Mouse (Mus musculus) heart, embryonic 14.5 days (tissue): ENCODE data around the gene 6430571L13Rik. TPM values are rescaled to one million over a fixed set of nuclear protein-coding genes. Genes with fewer than 3 reads are reported as not detected.

Source experiments
- ATAC-seq: fragments of 200-750 bp; cut with Nextera tagmentation; 2 replicates; pipeline ENCODE4 v1.8.0; 2017; ENCODE audit warnings: low read depth, moderate TSS enrichment; ENCODE audit not compliant: insufficient number of reproducible peaks, insufficient read depth, low FRiP score
- H3K27ac ChIP-seq, 2 experiments: fragments of 200-500 bp in 1 of 2; fragments of 300-500 bp in 1 of 2; sonication (generic) in 1 of 2; replicated peaks in 1 of 2; 2 replicates each; pipeline ENCODE4 v1.5.1; 2012 to 2014; ENCODE audit warnings: low read depth in 2 of 2, low read length in 2 of 2, control low read depth in 1 of 2, mild to moderate bottlenecking in 1 of 2, mixed read lengths in 1 of 2; ENCODE audit not compliant: control insufficient read depth in 1 of 2, insufficient read depth in 1 of 2
- H3K27me3 ChIP-seq: fragments of 300-500 bp; sonication (generic); 2 replicates; pipeline ENCODE4 v1.6.1; 2014; ENCODE audit warnings: mild to moderate bottlenecking, low read length, control low read depth; ENCODE audit not compliant: control insufficient read depth, insufficient read depth
- H3K36me3 ChIP-seq: fragments of 300-500 bp; sonication (generic); 2 replicates; pipeline ENCODE4 v1.6.1; 2014; ENCODE audit warnings: mild to moderate bottlenecking, control low read depth, low read length, mixed read lengths; ENCODE audit not compliant: control insufficient read depth, insufficient read depth
- H3K4me1 ChIP-seq, 2 experiments: fragments of 200-500 bp in 1 of 2; fragments of 300-500 bp in 1 of 2; sonication (generic) in 1 of 2; 2 replicates each; pipeline ENCODE4 v1.6.1; 2012 to 2014; ENCODE audit warnings: low read length in 2 of 2, control low read depth in 1 of 2, mixed read lengths in 1 of 2; ENCODE audit not compliant: control insufficient read depth in 2 of 2, insufficient read depth in 2 of 2
- H3K4me2 ChIP-seq: fragments of 300-500 bp; sonication (generic); 2 replicates; pipeline ENCODE4 v1.6.1; 2014; ENCODE audit warnings: mild to moderate bottlenecking, low read length
- H3K4me3 ChIP-seq, 2 experiments: fragments of 200-500 bp in 1 of 2; fragments of 300-500 bp in 1 of 2; sonication (generic) in 1 of 2; 2 replicates each; pipeline ENCODE4 v1.5.1; 2012 to 2014; ENCODE audit warnings: low read length in 2 of 2, mild to moderate bottlenecking in 2 of 2, control low read depth in 1 of 2, low read depth in 1 of 2, moderate library complexity in 1 of 2; ENCODE audit not compliant: control insufficient read depth in 1 of 2, insufficient read depth in 1 of 2
- H3K9ac ChIP-seq: fragments of 300-500 bp; sonication (generic); 2 replicates; pipeline ENCODE4 v1.6.1; 2014; ENCODE audit warnings: mild to moderate bottlenecking, low read length
- H3K9me3 ChIP-seq: fragments of 300-500 bp; sonication (generic); 2 replicates; pipeline ENCODE4 v1.6.1; 2016; ENCODE audit warnings: low read length, control low read depth; ENCODE audit not compliant: control insufficient read depth
- WGBS: fragments of 180-500 bp; shearing (Covaris S2); extraction: QIAGEN DNeasy Blood & Tissue Kit; methylation state at CpG from one replicate; pipeline ENCODE4 v1.1.7; 2014; 5-methylcytosine and 5-hydroxymethylcytosine counted together
- polyA plus RNA-seq: library from polyadenylated mRNA; unstranded; fragments of >200 nt; fragmentation: Nextera tagmentation; extraction: Ambion mirVana; gene quantifications from 2 replicates; pipeline ENCODE4 v1.2.1, GENCODE M21; 2014

The 6430571L13Rik gene
- polyA plus RNA-seq = 0.51 and 1.1 TPM in 2 replicates

DNA sequence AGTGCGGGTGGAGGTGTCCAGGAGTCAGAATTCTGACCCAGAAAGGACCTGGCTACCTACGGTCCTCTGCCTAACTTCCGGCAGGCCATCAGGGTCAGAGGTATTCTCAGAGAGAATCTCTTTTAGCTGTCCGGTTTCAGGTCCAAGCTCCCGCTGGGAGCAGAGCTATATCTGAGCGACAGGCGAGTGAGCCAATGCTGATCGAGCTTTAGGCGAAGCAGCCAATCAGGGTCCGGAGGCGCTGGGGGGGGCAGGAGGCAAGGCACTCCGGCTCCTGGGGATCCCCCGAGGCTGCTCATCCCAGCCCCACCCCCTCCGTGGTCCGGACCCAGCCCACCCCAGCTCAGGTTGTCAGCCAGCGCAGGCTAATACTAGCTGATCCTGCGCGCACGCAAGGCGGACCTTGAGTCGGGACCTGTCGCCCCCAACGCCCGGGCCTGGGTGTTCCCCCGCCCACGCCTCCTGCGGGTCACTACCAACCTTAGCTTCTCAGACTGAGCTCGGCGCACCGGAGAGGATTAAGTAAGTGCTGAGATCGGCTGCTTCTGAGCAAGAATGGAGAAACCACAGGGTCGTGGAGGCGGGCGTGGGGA lies at the start of gene 6430571L13Rik:
Gene 6430571L13Rik (plus strand): TSS at position 336 of the 593 bp plus-strand sequence.
- Histone ChIP-seq H3K27me3 (peaks cover 3% of the 10 kb centered on the region; the same call in 1 of the 2 replicates), H3K9me3 (no peaks in the 10 kb centered on the region), H3K27ac (no peak within 1 kb of the TSS), H3K4me1 (peaks cover 10 to 19% of the 10 kb centered on the region in 2 experiments), H3K36me3 (no peaks in the 10 kb centered on the region), H3K4me2 (peak within 1 kb of the TSS; percentile 87), H3K4me3 (peak within 1 kb of the TSS; percentile 67 to 79), H3K9ac (peak within 1 kb of the TSS; percentile 77)
- under 1% methylated on average over 34 of the region's 34 CpGs for WGBS
- ATAC-seq = peak; percentile 86

DNA sequence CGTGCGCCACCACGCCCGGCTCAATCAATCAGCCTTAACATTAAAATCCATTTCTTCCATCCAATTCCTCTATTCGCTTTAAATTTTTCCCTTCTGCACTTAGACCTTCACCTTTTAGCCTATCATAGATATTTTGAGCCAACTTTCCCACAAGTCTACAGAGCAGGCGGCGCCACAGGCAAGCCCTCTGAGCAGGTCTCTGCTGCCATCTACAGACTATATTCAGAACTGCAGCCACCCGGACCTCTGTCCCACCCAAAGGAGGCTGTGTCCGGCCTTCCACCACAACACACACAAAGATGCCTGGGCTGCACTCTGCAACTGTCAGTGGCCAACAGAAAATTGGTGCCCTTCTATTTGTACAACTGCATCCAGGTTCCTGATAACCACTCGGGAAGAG lies 49.5 kb upstream of the 6430571L13Rik start:
- no peak overlapping the region for H3K27ac ChIP-seq
- H3K9ac ChIP-seq = no peak overlapping the region
- WGBS = 30% methylated on average over 10 of the region's 10 CpGs
- H3K4me1 ChIP-seq = peaks cover 13 to 19% of the 10 kb centered on the region in 2 experiments
- no peaks in the 10 kb centered on the region for H3K27me3 ChIP-seq
- no peak overlapping the region for H3K4me2 ChIP-seq
- H3K4me3 ChIP-seq = no peak overlapping the region
- no peak for ATAC-seq
- no peaks in the 10 kb centered on the region for H3K9me3 ChIP-seq
- H3K36me3 ChIP-seq = no peaks in the 10 kb centered on the region

DNA sequence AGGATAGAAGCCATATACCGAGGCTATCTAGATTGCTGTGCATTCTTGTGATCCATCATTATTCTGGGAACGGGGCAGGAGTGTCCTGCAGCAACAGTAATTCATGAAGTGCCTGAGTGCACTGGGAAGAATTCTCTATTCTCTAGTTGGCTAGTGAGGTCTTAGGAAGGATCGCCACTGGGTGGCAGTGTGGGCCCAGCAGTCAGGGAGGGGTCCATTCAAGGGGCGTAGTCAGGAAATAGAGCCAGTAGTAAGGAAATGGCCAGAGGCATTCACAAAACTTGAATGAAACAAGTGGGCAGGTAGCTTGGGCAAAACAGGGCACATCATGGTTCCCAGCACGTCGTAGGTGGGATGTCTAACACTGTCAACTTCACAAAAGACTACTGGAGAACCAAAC lies 46.2 kb upstream of the 6430571L13Rik start:
- no peak overlapping the region; the same call in 1 of the 2 replicates for H3K9ac ChIP-seq
- H3K27ac ChIP-seq = no peak overlapping the region
- ATAC-seq = no peak
- no peaks in the 10 kb centered on the region for H3K27me3 ChIP-seq
- H3K4me3 ChIP-seq = no peak overlapping the region
- peaks cover 27 to 34% of the 10 kb centered on the region in 2 experiments for H3K4me1 ChIP-seq
- no peaks in the 10 kb centered on the region for H3K36me3 ChIP-seq
- WGBS = 0% methylated on average over 6 of the region's 6 CpGs
- no peaks in the 10 kb centered on the region for H3K9me3 ChIP-seq
- H3K4me2 ChIP-seq = no peak overlapping the region

DNA sequence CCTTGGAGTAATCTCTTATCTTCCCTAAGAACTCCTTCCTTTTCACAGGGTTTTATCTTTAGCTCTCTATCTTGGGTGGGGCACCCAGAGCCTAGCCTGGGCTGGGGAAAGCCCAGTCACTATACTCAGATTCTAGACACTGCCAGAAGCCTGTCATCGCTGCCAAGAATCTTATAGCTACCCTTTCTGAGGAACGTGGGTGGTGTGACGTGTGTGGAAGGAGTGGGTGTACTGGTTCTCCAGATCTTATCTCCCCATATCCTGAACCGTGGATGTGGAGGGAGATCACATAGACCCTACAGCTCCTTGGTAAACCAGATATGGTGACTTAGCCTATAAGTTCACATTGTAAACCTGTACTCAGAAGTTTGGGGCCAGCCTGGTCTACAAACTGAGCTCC lies 44.8 kb upstream of the 6430571L13Rik start:
- no peak for ATAC-seq
- peak overlapping the region; percentile 59 for H3K4me2 ChIP-seq
- H3K27ac ChIP-seq = 0 out of 4 replicates have a peak overlapping the region, but pooled peaks of 1 of the 2 experiments have one; percentile 87
- H3K9me3 ChIP-seq = no peaks in the 10 kb centered on the region
- 31% methylated on average over 4 of the region's 4 CpGs for WGBS
- peak overlapping the region; percentile 82; the same call in 1 of the 2 replicates for H3K9ac ChIP-seq
- H3K27me3 ChIP-seq = no peaks in the 10 kb centered on the region
- peaks cover 19 to 36% of the 10 kb centered on the region in 2 experiments for H3K4me1 ChIP-seq
- H3K4me3 ChIP-seq = 0 out of 4 replicates have a peak overlapping the region, but pooled peaks of 1 of the 2 experiments have one; percentile 69
- peaks cover 10% of the 10 kb centered on the region for H3K36me3 ChIP-seq

DNA sequence AAGGTAGTCTGAATTCAATTTTAAA lies 44.6 kb upstream of the 6430571L13Rik start, which contains the start of gene Cish:
Gene Cish (plus strand): TSS at position 11 of the 25 bp plus-strand sequence.
- peak within 1 kb of the TSS; percentile 82 for H3K9ac ChIP-seq
- peaks cover 12% of the 10 kb centered on the region for H3K36me3 ChIP-seq
- peak within 1 kb of the TSS; percentile 59 for H3K4me2 ChIP-seq
- H3K27ac ChIP-seq = peak within 1 kb of the TSS; percentile 79 to 87
- ATAC-seq = no peak
- H3K27me3 ChIP-seq = no peaks in the 10 kb centered on the region
- H3K4me3 ChIP-seq = peak within 1 kb of the TSS; percentile 69 to 74
- H3K9me3 ChIP-seq = no peaks in the 10 kb centered on the region
- H3K4me1 ChIP-seq = peaks cover 18 to 36% of the 10 kb centered on the region in 2 experiments

DNA sequence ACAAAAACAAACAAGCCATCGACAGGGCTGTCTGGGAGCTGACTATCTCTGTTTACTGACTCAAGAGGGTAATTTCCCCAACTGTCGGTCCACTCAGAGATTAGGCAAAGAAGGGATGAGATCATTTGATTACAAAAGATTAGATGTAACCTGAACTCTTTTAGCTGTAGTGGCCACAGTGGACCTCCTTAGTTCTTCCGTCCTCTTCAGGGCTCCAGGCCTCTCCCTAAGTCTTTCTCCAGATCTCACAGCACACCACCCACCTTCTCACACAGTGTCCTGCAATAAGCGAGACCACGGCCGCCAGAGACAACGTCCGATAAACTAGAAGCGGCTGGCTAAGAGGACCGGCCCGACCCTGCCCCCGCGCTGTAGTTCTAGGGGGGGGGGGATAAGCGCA lies 44.4 kb upstream of the 6430571L13Rik start:
- H3K36me3 ChIP-seq = peaks cover 14% of the 10 kb centered on the region
- peaks cover 18 to 36% of the 10 kb centered on the region in 2 experiments for H3K4me1 ChIP-seq
- H3K9me3 ChIP-seq = no peaks in the 10 kb centered on the region
- H3K4me3 ChIP-seq = peak overlapping the region; percentile 69 to 74
- 2% methylated on average over 14 of the region's 14 CpGs for WGBS
- peak; percentile 13; the same call in 1 of the 2 replicates for ATAC-seq
- H3K4me2 ChIP-seq = peak overlapping the region; percentile 59
- H3K27me3 ChIP-seq = no peaks in the 10 kb centered on the region
- H3K9ac ChIP-seq = peak overlapping the region; percentile 82
- peak overlapping the region; percentile 4 to 87; a peak in 3 of 4 replicates for H3K27ac ChIP-seq

DNA sequence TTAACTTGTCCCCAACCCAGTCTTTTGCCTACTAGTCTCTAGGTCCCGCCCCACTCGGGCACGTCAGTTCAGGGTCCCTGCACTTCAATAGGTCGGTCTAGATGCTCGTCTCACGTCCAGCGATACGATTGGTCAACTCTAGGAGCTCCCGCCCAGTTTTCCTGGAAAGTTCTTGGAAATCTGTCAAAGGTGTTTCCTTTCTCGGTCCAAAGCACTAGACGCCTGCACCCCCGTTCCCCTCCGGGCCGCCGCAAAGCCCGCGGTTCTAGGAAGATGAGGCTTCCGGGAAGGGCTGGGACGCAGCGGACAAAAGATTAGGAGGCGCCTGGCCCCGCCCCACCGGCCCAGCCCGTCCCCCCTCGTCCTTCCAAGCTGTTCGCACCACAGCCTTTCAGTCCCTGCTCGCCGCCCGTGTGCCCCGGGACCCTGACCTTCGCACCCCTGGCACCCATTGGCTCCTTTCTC lies 43.9 kb upstream of the 6430571L13Rik start:
- ATAC-seq = peak; percentile 90
- H3K27ac ChIP-seq = peak overlapping the region; percentile 79 to 87
- WGBS = 1% methylated on average over 31 of the region's 31 CpGs

DNA sequence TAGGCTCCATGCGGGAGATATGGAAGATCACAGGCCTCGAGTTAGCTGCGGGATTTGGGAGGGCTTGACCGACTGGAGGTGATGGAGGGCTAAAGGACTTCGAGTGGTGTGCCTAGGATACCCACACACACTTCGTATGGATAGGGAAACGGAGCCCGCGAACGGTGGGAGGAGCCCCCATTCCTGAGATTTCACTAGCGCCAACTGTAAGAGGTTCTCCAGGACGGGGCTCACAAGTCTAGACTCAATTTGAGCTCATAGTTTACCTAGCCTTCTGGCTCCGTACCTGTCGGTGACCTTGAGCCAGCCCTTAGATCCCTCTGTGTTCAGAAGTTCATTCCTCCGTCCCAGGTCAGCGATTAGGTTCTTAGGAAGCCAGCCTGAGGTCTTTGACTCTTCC lies 43.3 kb upstream of the 6430571L13Rik start:
- Histone ChIP-seq H3K9me3 (no peaks in the 10 kb centered on the region), H3K36me3 (peaks cover 25% of the 10 kb centered on the region), H3K4me2 (peak overlapping the region; percentile 59), H3K4me1 (peaks cover 21 to 44% of the 10 kb centered on the region in 2 experiments), H3K4me3 (peak overlapping the region; percentile 69 to 74), H3K27ac (peak overlapping the region; percentile 79 to 87), H3K27me3 (no peaks in the 10 kb centered on the region), H3K9ac (peak overlapping the region; percentile 82)
- peak; percentile 5; the same call in 1 of the 2 replicates for ATAC-seq
- 4% methylated on average over 16 of the region's 16 CpGs for WGBS

More for the DNA sequence above, 43.9 kb upstream of the 6430571L13Rik start:
- H3K9me3 ChIP-seq = no peaks in the 10 kb centered on the region
- H3K4me2 ChIP-seq = peak overlapping the region; percentile 59
- peaks cover 18 to 40% of the 10 kb centered on the region in 2 experiments for H3K4me1 ChIP-seq
- H3K27me3 ChIP-seq = no peaks in the 10 kb centered on the region
- peak overlapping the region; percentile 69 to 74 for H3K4me3 ChIP-seq
- H3K9ac ChIP-seq = peak overlapping the region; percentile 82
- peaks cover 19% of the 10 kb centered on the region for H3K36me3 ChIP-seq
